Mouse (Mus musculus): ENCODE results near the gene Tnk1. TPM values are rescaled to one million over a fixed set of nuclear protein-coding genes. Genes with fewer than 3 reads are reported as not detected.

Gene Tnk1
- polyA plus RNA-seq, 1 experiment = 1.2 TPM

DNA sequence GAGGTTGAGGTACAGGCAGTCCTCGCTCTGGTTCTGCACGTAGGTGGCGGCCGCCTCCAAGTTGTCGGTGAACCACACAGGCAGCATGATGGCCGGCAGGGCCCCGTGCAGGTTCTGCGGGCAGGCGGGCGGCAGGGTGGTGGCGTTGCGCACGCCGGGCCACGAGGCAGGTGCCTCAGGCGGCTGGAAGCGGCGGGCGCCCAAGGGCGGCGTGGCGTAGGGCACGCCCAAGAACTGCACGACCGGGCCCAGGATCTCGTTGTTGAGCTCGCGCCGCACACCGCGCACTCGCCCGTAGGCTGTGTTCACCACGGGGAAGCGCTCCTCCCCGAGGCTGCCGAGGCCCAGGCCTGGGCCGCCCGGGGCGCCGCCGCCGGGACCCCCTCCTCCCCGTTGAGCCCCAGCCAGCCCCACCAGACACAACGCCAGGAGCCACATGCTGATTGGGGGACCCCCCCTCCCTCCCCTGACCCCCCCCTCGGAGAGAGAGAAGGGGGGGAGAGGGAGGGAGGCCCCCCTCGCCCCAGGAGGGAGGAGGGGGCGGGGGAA is 24.5 kb downstream of the Tnk1 start:
- peak in 1 of 2 experiments; percentile 39 for DNase-seq (ENCODE audit: low read depth in 1 of 2, low spot score in 2 of 2)
- Histone ChIP-seq H3K4me3 (ENCODE audit: extremely low read depth, insufficient read depth, insufficient read length) (peak overlapping the region; percentile 27; the same call in 1 of the 2 replicates), H3K27me3 (ENCODE audit: control insufficient read depth, insufficient read depth, low read length) (peaks cover 13% of the 10 kb centered on the region), H3K36me3 (ENCODE audit: control insufficient read depth, insufficient read depth, low read length) (no peaks in the 10 kb centered on the region), H3K4me1 (ENCODE audit: control insufficient read depth, insufficient read depth, insufficient read length) (peaks cover 10% of the 10 kb centered on the region), H3K27ac (ENCODE audit: insufficient read depth, low read length) (no peak overlapping the region)
- no peak for TF ChIP-seq CTCF (IDR thresholded peaks at IDR 0.05; ENCODE audit: extremely low read depth, insufficient read depth, insufficient read length, insufficient replicate concordance)
- TF ChIP-seq POLR2A (IDR thresholded peaks at IDR 0.05; ENCODE audit: low read depth, low read length) = no peak
- WGBS = 9% methylated on average over 44 of the region's 48 CpGs

DNA sequence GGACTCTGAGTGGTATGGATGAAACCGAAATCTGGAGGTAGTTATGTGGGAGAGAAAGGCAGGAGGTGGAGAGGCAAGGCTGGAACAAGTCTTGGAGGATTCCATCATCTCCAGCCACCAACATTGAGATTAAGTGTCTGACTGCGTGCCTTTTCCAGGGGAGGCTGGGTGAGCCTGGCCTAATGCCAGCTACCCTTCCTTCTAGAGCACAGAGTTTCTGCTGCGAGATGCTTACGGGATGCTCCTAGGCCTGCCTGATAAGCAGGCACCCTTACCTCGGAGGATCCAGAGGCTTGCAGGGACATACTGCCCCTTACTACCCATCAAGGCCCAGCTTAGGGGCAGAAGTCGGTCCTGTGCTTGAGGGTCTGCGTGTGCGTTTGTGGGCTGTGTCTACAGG is 25.0 kb downstream of the Tnk1 start:
- H3K27ac ChIP-seq (ENCODE audit: insufficient read depth, low read length) = no peak overlapping the region
- no peak for TF ChIP-seq POLR2A (IDR thresholded peaks at IDR 0.05; ENCODE audit: low read depth, low read length)
- TF ChIP-seq CTCF (IDR thresholded peaks at IDR 0.05; ENCODE audit: extremely low read depth, insufficient read depth, insufficient read length, insufficient replicate concordance) = no peak
- H3K4me1 ChIP-seq (ENCODE audit: control insufficient read depth, insufficient read depth, insufficient read length) = peaks cover 10% of the 10 kb centered on the region
- H3K4me3 ChIP-seq (ENCODE audit: extremely low read depth, insufficient read depth, insufficient read length) = peak overlapping the region; percentile 27; the same call in 1 of the 2 replicates
- no peaks in the 10 kb centered on the region for H3K36me3 ChIP-seq (ENCODE audit: control insufficient read depth, insufficient read depth, low read length)
- 43% methylated on average over 8 of the region's 8 CpGs for WGBS
- peaks cover 13% of the 10 kb centered on the region for H3K27me3 ChIP-seq (ENCODE audit: control insufficient read depth, insufficient read depth, low read length)
- no peak for DNase-seq (ENCODE audit: low read depth in 1 of 2, low spot score in 2 of 2)

DNA sequence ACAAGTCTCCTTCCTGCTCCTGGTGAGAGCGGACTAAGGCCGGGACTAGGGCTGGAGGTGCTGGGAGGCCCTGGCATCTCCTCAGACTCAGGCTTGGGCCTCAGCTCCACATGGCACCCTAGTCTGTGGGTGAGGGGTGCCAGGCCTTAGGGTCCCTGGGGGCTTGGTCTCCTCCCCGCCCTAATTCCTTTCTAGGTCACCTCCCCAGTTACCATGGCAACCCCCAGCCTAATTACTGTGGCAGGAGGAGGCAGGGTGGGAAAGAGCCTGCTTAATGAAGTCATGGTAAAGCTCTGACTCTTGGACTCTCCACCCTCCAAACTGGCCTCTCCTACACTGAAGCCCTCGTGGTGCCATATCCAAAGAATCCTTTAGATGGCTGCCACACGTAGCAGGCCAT is 29.7 kb downstream of the Tnk1 start:
- Histone ChIP-seq H3K4me1 (ENCODE audit: control insufficient read depth, insufficient read depth, insufficient read length) (no peaks in the 10 kb centered on the region), H3K27ac (ENCODE audit: insufficient read depth, low read length) (no peak overlapping the region), H3K27me3 (ENCODE audit: control insufficient read depth, insufficient read depth, low read length) (no peaks in the 10 kb centered on the region), H3K4me3 (ENCODE audit: extremely low read depth, insufficient read depth, insufficient read length) (no peak overlapping the region), H3K36me3 (ENCODE audit: control insufficient read depth, insufficient read depth, low read length) (no peaks in the 10 kb centered on the region)
- 88% methylated on average over 5 of the region's 5 CpGs for WGBS
- no peak for DNase-seq (ENCODE audit: low read depth in 1 of 2, low spot score in 2 of 2)
- TF ChIP-seq POLR2A (IDR thresholded peaks at IDR 0.05; ENCODE audit: low read depth, low read length) (no peak), CTCF (IDR thresholded peaks at IDR 0.05; ENCODE audit: extremely low read depth, insufficient read depth, insufficient read length, insufficient replicate concordance) (no peak)

DNA sequence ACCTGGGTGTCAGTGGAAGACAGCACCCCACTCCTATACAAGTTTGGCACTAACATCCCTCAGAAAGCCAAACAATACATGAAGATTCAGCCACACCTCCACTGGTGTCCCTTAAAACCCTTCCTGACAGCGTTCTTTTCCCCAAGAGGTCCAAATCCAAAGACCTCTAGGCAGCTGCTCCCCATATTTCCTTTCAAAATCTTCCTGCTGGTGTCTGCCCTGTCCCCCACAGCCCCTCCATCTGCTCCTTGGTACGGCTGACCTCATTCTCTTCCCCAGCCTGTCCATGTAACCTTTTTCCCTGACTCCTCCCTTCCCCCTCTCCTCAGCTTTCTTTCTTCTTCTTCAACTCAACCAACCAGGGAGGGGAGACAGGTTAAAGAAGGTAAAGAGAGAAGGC is 35.1 kb downstream of the Tnk1 start:
- H3K27me3 ChIP-seq (ENCODE audit: control insufficient read depth, insufficient read depth, low read length) = no peaks in the 10 kb centered on the region
- 90% methylated on average over 2 of the region's 2 CpGs for WGBS
- no peak for DNase-seq (ENCODE audit: low read depth in 1 of 2, low spot score in 2 of 2)
- no peaks in the 10 kb centered on the region for H3K36me3 ChIP-seq (ENCODE audit: control insufficient read depth, insufficient read depth, low read length)
- no peak for TF ChIP-seq POLR2A (IDR thresholded peaks at IDR 0.05; ENCODE audit: low read depth, low read length)
- TF ChIP-seq CTCF (IDR thresholded peaks at IDR 0.05; ENCODE audit: extremely low read depth, insufficient read depth, insufficient read length, insufficient replicate concordance) = no peak
- H3K4me3 ChIP-seq (ENCODE audit: extremely low read depth, insufficient read depth, insufficient read length) = no peak overlapping the region
- no peaks in the 10 kb centered on the region for H3K4me1 ChIP-seq (ENCODE audit: control insufficient read depth, insufficient read depth, insufficient read length)
- H3K27ac ChIP-seq (ENCODE audit: insufficient read depth, low read length) = no peak overlapping the region

DNA sequence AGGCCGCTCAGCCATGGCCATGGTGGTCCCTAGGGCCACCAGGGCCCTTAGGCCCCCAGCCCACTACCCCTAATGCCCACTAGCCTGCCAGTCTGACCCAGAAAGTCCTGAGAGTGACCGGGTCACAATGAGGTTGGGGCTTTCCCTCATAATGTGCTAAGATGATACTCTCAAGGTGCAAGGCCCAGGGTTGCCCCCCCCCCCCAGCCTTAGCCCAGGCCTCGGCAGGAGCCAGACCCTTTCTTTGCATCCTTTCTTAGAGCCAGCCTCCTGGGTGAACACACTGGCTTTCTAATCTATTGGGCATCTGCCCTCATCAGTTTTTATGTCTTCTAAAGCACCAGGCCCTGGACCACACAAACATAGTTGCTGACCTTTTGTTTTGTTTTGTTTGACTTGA is 36.5 kb downstream of the Tnk1 start, which contains the start of gene Spem1:
Gene Spem1, minus strand, starts transcription at position 101 of the 400 bp plus-strand sequence.
- no peaks in the 10 kb centered on the region for H3K36me3 ChIP-seq (ENCODE audit: control insufficient read depth, insufficient read depth, low read length)
- no peaks in the 10 kb centered on the region for H3K4me1 ChIP-seq (ENCODE audit: control insufficient read depth, insufficient read depth, insufficient read length)
- no peak for TF ChIP-seq CTCF (IDR thresholded peaks at IDR 0.05; ENCODE audit: extremely low read depth, insufficient read depth, insufficient read length, insufficient replicate concordance)
- no peak for TF ChIP-seq POLR2A (IDR thresholded peaks at IDR 0.05; ENCODE audit: low read depth, low read length)
- H3K27me3 ChIP-seq (ENCODE audit: control insufficient read depth, insufficient read depth, low read length) = no peaks in the 10 kb centered on the region
- WGBS = 85% methylated on average over 3 of the region's 3 CpGs
- no peak for DNase-seq (ENCODE audit: low read depth in 1 of 2, low spot score in 2 of 2)
- H3K4me3 ChIP-seq (ENCODE audit: extremely low read depth, insufficient read depth, insufficient read length) = no peak within 1 kb of the TSS
- H3K27ac ChIP-seq (ENCODE audit: insufficient read depth, low read length) = no peak within 1 kb of the TSS

DNA sequence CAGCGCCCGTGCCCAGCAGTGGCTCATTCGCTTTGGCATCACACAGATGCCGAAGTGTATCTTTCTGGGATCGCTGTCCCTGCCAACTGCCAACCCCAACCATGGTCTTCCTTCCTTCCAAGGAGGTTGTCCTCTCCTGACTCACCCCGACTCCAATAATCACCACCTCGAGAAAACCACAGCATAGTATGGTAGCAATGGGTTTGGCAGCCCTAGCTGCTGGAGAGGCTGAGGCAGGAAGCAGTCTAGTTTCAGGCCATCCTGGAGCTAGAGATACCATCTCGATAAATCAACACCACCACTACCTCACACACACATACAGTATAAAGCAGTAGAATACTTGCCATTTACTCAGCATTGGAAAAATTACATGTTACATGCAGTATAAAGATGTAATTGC is 39.7 kb downstream of the Tnk1 start:
- no peaks in the 10 kb centered on the region for H3K36me3 ChIP-seq (ENCODE audit: control insufficient read depth, insufficient read depth, low read length)
- 65% methylated on average over 8 of the region's 8 CpGs for WGBS
- no peak for DNase-seq (ENCODE audit: low read depth in 1 of 2, low spot score in 2 of 2)
- no peak overlapping the region for H3K4me3 ChIP-seq (ENCODE audit: extremely low read depth, insufficient read depth, insufficient read length)
- TF ChIP-seq POLR2A (IDR thresholded peaks at IDR 0.05; ENCODE audit: low read depth, low read length) (no peak), CTCF (IDR thresholded peaks at IDR 0.05; ENCODE audit: extremely low read depth, insufficient read depth, insufficient read length, insufficient replicate concordance) (no peak)
- H3K4me1 ChIP-seq (ENCODE audit: control insufficient read depth, insufficient read depth, insufficient read length) = no peaks in the 10 kb centered on the region
- no peaks in the 10 kb centered on the region for H3K27me3 ChIP-seq (ENCODE audit: control insufficient read depth, insufficient read depth, low read length)
- no peak overlapping the region for H3K27ac ChIP-seq (ENCODE audit: insufficient read depth, low read length)

DNA sequence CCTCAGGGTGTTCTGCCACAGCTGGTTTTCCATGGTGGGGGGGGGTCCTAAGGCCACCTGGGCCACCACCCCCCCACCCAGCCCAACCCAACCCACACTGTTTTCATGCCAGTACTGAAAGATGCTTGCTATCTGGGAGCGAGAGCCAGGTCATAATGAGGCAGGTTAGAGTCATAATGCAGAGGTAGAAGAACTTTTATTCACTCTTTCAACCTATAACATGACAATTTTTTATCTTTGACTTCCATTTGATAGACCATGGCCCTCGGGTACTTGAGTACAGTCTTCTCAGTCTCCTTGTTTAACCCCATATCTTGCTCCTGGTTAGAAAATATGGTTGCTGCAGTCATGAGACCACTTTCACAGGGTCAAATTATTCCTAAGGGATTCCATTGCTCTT is 40.2 kb downstream of the Tnk1 start, which contains the start of gene Spem2:
Gene Spem2, minus strand, starts transcription at position 101 of the 400 bp plus-strand sequence.
- 81% methylated on average over 2 of the region's 2 CpGs for WGBS
- no peak for TF ChIP-seq CTCF (IDR thresholded peaks at IDR 0.05; ENCODE audit: extremely low read depth, insufficient read depth, insufficient read length, insufficient replicate concordance)
- no peak for TF ChIP-seq POLR2A (IDR thresholded peaks at IDR 0.05; ENCODE audit: low read depth, low read length)
- H3K4me3 ChIP-seq (ENCODE audit: extremely low read depth, insufficient read depth, insufficient read length) = no peak within 1 kb of the TSS
- H3K4me1 ChIP-seq (ENCODE audit: control insufficient read depth, insufficient read depth, insufficient read length) = no peaks in the 10 kb centered on the region
- H3K36me3 ChIP-seq (ENCODE audit: control insufficient read depth, insufficient read depth, low read length) = no peaks in the 10 kb centered on the region
- no peak within 1 kb of the TSS for H3K27ac ChIP-seq (ENCODE audit: insufficient read depth, low read length)
- H3K27me3 ChIP-seq (ENCODE audit: control insufficient read depth, insufficient read depth, low read length) = no peaks in the 10 kb centered on the region
- no peak for DNase-seq (ENCODE audit: low read depth in 1 of 2, low spot score in 2 of 2)
